Comparison of ENCODE assay signal across 12 mouse cellular contexts in genomic region chr9:47999632-48000031, GRCm38 (mm10).
"Had no signal": no experiment of that assay in that cellular context is flagged by ENCODE, and none has a peak within 500 bp of the region (broad histone marks: within the 10 kb centered on the region; RNA-seq: fewer than 3 reads in every experiment).

No protein-coding gene starts in this region.

- H3K9me3 ChIP-seq: intestine, embryonic 15.5 days; limb, embryonic 13.5 days; midbrain, embryonic 13.5 days; neural tube, embryonic 15.5 days; stomach, embryonic 15.5 days had no signal

- H3K4me1 ChIP-seq: intestine, embryonic 15.5 days; limb, embryonic 13.5 days; midbrain, embryonic 13.5 days; neural tube, embryonic 15.5 days; stomach, embryonic 15.5 days had no signal

- ATAC-seq: intestine, embryonic 15.5 days; midbrain, embryonic 13.5 days had no signal

- H3K9ac ChIP-seq: intestine, embryonic 15.5 days; limb, embryonic 13.5 days; liver, embryonic 14.5 days; midbrain, embryonic 13.5 days; neural tube, embryonic 15.5 days; stomach, embryonic 15.5 days had no signal

- H3K27ac ChIP-seq: intestine, embryonic 15.5 days; limb, embryonic 13.5 days; liver, embryonic 14.5 days; midbrain, embryonic 13.5 days; neural tube, embryonic 15.5 days; stomach, embryonic 15.5 days had no signal

- DNase-seq: kidney, adult 18-20 months; kidney, postnatal 10 days; lung, adult 18-20 months; lung, postnatal 36 days; thymus, postnatal 36 days had no signal

- H3K4me2 ChIP-seq: intestine, embryonic 15.5 days; limb, embryonic 13.5 days; midbrain, embryonic 13.5 days; neural tube, embryonic 15.5 days; stomach, embryonic 15.5 days had no signal

- H3K4me3 ChIP-seq: intestine, embryonic 15.5 days; limb, embryonic 13.5 days; midbrain, embryonic 13.5 days; myocyte; neural tube, embryonic 15.5 days; stomach, embryonic 15.5 days had no signal

- H3K36me3 ChIP-seq: intestine, embryonic 15.5 days; limb, embryonic 13.5 days; midbrain, embryonic 13.5 days; neural tube, embryonic 15.5 days; stomach, embryonic 15.5 days had no signal

- H3K27me3 ChIP-seq: intestine, embryonic 15.5 days; limb, embryonic 13.5 days; midbrain, embryonic 13.5 days; neural tube, embryonic 15.5 days; stomach, embryonic 15.5 days had no signal
